Mouse (Mus musculus) kidney, embryonic 15.5 days (tissue): ENCODE results near the gene 2310030G06Rik. TPM values are rescaled to one million over a fixed set of nuclear protein-coding genes. Genes with fewer than 3 reads are reported as not detected.
A peak's percentile ranks its signal among the peaks of the same experiment; 100 is the strongest.

Source experiments
- ATAC-seq: fragments of 200-750 bp; cut with Nextera tagmentation; replicated peaks from 2 replicates; pipeline ENCODE4 v1.8.0; 2017; ENCODE audit warnings: moderate TSS enrichment; ENCODE audit not compliant: low FRiP score
- H3K27ac ChIP-seq: fragments of 300-500 bp; sonication (generic); 2 replicates; pipeline ENCODE4 v1.5.1; 2015; ENCODE audit warnings: mild to moderate bottlenecking, inconsistent platforms
- H3K27me3 ChIP-seq: fragments of 300-500 bp; sonication (generic); 2 replicates; pipeline ENCODE4 v1.6.1; 2015; ENCODE audit warnings: inconsistent platforms
- H3K36me3 ChIP-seq: fragments of 300-500 bp; sonication (generic); 2 replicates; pipeline ENCODE4 v1.6.1; 2015; ENCODE audit warnings: inconsistent platforms
- H3K4me1 ChIP-seq: fragments of 300-500 bp; sonication (generic); 2 replicates; pipeline ENCODE4 v1.6.1; 2015; ENCODE audit warnings: inconsistent platforms
- H3K4me2 ChIP-seq: fragments of 300-500 bp; sonication (generic); 2 replicates; pipeline ENCODE4 v1.6.1; 2015; ENCODE audit warnings: moderate library complexity, mild to moderate bottlenecking, inconsistent platforms
- H3K4me3 ChIP-seq: fragments of 300-500 bp; sonication (generic); replicated peaks from 2 replicates; pipeline ENCODE4 v1.5.1; 2015; ENCODE audit warnings: mild to moderate bottlenecking, inconsistent platforms
- H3K9ac ChIP-seq: fragments of 300-500 bp; sonication (generic); 2 replicates; pipeline ENCODE4 v1.6.1; 2015; ENCODE audit warnings: mild to moderate bottlenecking, inconsistent platforms
- H3K9me3 ChIP-seq: fragments of 300-500 bp; sonication (generic); replicated peaks from 2 replicates; pipeline ENCODE4 v1.6.1; 2016; ENCODE audit warnings: inconsistent platforms
- WGBS: fragments of 180-500 bp; shearing (Covaris S2); methylation state at CpG from one replicate; pipeline ENCODE4 v1.1.7; 2015; ENCODE audit warnings: mixed read lengths; 5-methylcytosine and 5-hydroxymethylcytosine counted together
- polyA plus RNA-seq: library from polyadenylated mRNA; unstranded; fragments of >200 nt; fragmentation: Nextera tagmentation; extraction: Ambion mirVana; gene quantifications from 2 replicates; pipeline ENCODE4 v1.2.1, GENCODE M21; 2015

The 2310030G06Rik gene
- polyA plus RNA-seq = 8.9 and 9.2 TPM in 2 replicates

GRCm38 (mm10) chr9:50746214-50746677 is at the start of gene 2310030G06Rik:
TSS of gene 2310030G06Rik (minus strand) at chr9:50746536.
- Histone ChIP-seq H3K9me3 (no peaks in the 10 kb centered on the region), H3K4me3 (peak within 1 kb of the TSS; percentile 54), H3K36me3 (no peaks in the 10 kb centered on the region), H3K9ac (peak within 1 kb of the TSS; percentile 60), H3K4me1 (0 out of 2 replicates have a peak, but pooled peaks cover 4% of the 10 kb centered on the region), H3K4me2 (peak within 1 kb of the TSS; percentile 77), H3K27me3 (no peaks in the 10 kb centered on the region), H3K27ac (peak within 1 kb of the TSS; percentile 89)
- ATAC-seq = peak; percentile 88
- 1% methylated on average over 19 of the region's 19 CpGs for WGBS

DNA sequence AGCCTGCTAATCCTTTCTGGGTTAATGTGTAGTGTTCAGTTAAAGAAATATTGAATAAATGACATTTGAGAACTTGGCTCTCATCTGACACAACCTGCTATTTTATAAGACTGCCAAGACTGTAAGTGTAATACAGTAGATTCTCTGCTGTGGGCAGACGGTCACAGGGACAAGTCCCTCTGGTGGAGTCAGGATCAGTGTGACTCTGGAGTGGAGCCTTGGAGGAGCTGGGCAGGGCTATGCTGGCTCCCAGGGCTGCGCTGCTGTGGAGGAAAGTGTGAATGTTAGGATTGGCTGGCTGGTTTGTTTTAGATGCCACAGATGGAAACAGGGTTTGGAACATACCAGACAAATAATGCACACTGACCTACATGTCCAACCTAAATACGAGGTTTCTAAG is 48.9 kb upstream of the 2310030G06Rik start:
- no peak for ATAC-seq
- Histone ChIP-seq H3K9ac (no peak overlapping the region), H3K4me1 (no peaks in the 10 kb centered on the region), H3K27ac (no peak overlapping the region), H3K4me3 (no peak overlapping the region), H3K27me3 (no peaks in the 10 kb centered on the region), H3K36me3 (peaks cover 69% of the 10 kb centered on the region), H3K4me2 (no peak overlapping the region), H3K9me3 (no peaks in the 10 kb centered on the region)
- 83% methylated on average over 3 of the region's 3 CpGs for WGBS

DNA sequence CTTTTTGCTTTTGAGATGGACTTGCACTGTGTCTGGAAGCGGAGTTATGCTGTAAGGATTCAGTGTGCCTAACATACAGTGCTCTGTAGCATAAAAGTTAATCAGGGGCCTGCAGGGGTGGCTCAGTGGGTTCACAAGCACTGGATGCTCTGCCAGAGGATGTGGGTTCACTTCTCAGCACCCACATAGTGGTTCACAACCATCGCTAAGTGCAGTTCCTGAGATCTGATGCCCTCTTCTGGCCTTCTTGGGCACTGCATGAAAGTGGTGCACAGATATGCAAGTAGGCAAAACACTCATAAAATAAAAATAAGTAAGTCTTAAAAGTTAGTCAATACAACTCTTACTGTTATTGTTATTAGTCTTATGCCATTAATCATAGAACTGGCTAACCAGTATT is 35.8 kb upstream of the 2310030G06Rik start:
- WGBS = 82% methylated on average over 2 of the region's 2 CpGs
- H3K27me3 ChIP-seq = no peaks in the 10 kb centered on the region
- no peaks in the 10 kb centered on the region for H3K4me1 ChIP-seq
- no peaks in the 10 kb centered on the region for H3K9me3 ChIP-seq
- no peak overlapping the region for H3K9ac ChIP-seq
- H3K27ac ChIP-seq = no peak overlapping the region
- H3K4me2 ChIP-seq = no peak overlapping the region
- no peak overlapping the region for H3K4me3 ChIP-seq
- no peak for ATAC-seq
- H3K36me3 ChIP-seq = peaks cover 91% of the 10 kb centered on the region

- Histone ChIP-seq H3K9me3 (no peaks in the 10 kb centered on the region), H3K4me3 (peak overlapping the region; percentile 94), H3K36me3 (peaks cover 44% of the 10 kb centered on the region), H3K4me2 (peak overlapping the region; percentile 90), H3K4me1 (peaks cover 19% of the 10 kb centered on the region), H3K27me3 (no peaks in the 10 kb centered on the region), H3K27ac (no peak overlapping the region), H3K9ac (peak overlapping the region; percentile 94)
- 55% methylated on average over 11 of the region's 11 CpGs for WGBS
- ATAC-seq = no peak
Measured at GRCm38 (mm10) chr9:50776162-50776760, 29.9 kb upstream of the 2310030G06Rik start.

DNA sequence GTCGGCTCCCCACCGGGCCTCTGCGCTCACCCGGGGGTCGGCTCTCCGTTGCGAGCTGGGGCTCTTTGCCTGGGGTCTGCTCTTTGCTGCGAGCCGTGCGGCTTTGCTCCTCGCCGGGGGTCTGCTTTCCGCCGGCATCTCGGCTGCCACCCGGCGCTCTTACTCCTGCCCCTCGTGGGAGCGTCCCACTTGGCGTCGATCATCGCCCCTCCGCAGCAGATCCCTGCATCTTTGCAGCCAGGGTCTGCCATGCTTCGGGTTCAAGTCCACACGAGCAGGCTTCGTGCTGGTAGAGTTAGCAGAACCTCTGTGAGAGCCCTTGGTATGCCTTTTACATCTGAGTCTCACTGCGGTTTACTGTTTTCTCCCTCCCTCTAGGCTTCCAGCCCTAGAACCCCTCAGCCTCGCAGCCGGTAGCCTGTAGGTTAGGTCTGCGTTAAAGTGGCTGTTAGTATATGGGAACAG is 29.4 kb upstream of the 2310030G06Rik start:
- H3K4me1 ChIP-seq = peaks cover 19% of the 10 kb centered on the region
- no peaks in the 10 kb centered on the region for H3K27me3 ChIP-seq
- no peaks in the 10 kb centered on the region for H3K9me3 ChIP-seq
- peak; percentile 41 for ATAC-seq
- peak overlapping the region; percentile 90 for H3K4me2 ChIP-seq
- peak overlapping the region; percentile 81 for H3K27ac ChIP-seq
- H3K36me3 ChIP-seq = peaks cover 39% of the 10 kb centered on the region
- peak overlapping the region; percentile 94 for H3K9ac ChIP-seq
- peak overlapping the region; percentile 94 for H3K4me3 ChIP-seq
- under 1% methylated on average over 30 of the region's 30 CpGs for WGBS

GRCm38 (mm10) chr9:50774991-50775612 is 28.8 kb upstream of the 2310030G06Rik start, which contains the start of the genes Alg9 and 1110032A03Rik:
TSS of gene Alg9 (plus strand) at chr9:50775019.
TSS of gene 1110032A03Rik (minus strand) at chr9:50775520.
- under 1% methylated on average over 36 of the region's 51 CpGs for WGBS
- Histone ChIP-seq H3K9me3 (no peaks in the 10 kb centered on the region), H3K9ac (peak within 1 kb of the TSS; percentile 94), H3K4me2 (peak within 1 kb of the TSS; percentile 90), H3K4me3 (peak within 1 kb of the TSS; percentile 94), H3K27ac (peak within 1 kb of the TSS; percentile 81), H3K36me3 (peaks cover 34% of the 10 kb centered on the region), H3K4me1 (peaks cover 19% of the 10 kb centered on the region), H3K27me3 (no peaks in the 10 kb centered on the region)
- ATAC-seq = peak; percentile 86

DNA sequence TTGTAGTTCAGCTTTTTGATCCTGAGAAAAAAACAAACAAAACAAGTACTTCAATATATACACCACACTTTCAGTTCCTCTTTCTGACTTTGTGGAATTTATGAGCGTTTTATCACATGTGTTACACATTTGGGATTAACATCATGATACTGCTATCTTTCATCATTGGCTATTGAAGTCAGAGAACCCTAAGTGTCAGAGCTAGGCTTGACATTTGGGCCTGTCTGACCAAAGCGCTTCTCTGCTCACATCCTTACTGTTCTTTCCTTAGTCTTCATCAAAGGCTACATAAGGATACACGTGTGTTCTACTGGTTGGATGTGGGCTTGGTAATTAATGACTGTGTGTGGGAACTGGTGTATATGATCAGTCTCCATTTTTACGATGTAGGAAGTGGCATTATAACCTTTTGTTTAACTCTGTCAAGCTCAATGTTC is 27.7 kb upstream of the 2310030G06Rik start:
- no peak for ATAC-seq
- Histone ChIP-seq H3K27me3 (no peaks in the 10 kb centered on the region), H3K4me3 (peak overlapping the region; percentile 94), H3K36me3 (peaks cover 23% of the 10 kb centered on the region), H3K27ac (no peak overlapping the region), H3K9me3 (no peaks in the 10 kb centered on the region), H3K4me1 (peaks cover 26% of the 10 kb centered on the region), H3K9ac (peak overlapping the region; percentile 94; the same call in 1 of the 2 replicates), H3K4me2 (peak overlapping the region; percentile 90)
- WGBS = 56% methylated on average over 4 of the region's 4 CpGs

GRCm38 (mm10) chr9:50770011-50770410 is 23.7 kb upstream of the 2310030G06Rik start:
- Histone ChIP-seq H3K4me3 (no peak overlapping the region), H3K27ac (no peak overlapping the region), H3K4me1 (peaks cover 31% of the 10 kb centered on the region), H3K4me2 (no peak overlapping the region), H3K9ac (no peak overlapping the region), H3K9me3 (no peaks in the 10 kb centered on the region), H3K27me3 (no peaks in the 10 kb centered on the region), H3K36me3 (peaks cover 11% of the 10 kb centered on the region)
- 94% methylated on average over 2 of the region's 2 CpGs for WGBS
- no peak for ATAC-seq

DNA sequence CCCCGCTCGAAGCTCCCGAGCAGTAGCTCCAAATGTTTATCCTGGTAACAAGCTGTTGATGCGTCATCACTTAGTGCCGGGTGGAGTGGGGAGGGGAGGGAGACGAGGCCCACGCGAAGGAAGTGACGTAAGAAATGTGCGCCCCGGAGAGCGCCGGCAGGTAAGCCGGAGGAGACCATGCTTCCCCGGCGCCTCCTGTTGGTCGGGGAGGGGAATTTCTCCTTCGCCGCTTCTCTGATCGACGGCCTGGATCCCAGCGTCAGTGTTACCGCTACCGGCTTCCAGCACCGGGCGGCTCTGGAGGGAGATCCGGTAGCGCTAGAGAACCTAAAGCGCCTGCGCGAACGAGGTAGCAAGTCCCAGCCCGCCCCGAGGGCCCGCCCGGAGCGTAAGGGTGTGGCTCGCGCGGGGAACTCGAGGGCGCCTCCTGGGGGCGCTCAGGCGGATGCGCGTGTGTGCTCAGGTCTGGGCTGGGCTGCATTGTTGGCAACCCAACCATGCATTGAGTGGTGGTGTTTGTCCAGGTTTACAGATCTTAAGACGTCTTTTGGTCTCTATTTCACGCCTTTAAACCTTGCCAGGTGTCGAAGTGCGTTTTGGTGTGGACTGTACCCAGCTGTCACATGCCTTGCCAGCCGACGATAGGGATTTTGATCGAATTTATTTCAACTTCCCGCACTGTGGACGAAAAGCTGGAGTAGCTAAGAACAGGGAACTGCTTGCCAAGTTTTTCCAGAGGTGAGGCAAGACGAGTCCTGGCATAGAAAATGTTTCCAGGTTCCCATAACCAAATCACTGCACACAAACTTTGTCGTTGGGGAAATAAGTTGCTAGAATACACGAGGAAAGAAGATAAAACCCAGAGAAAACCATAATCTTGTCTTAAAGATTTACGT is 22.0 kb upstream of the 2310030G06Rik start, which contains the start of gene Fdxacb1:
Fdxacb1 (plus strand) TSS at position 130 of the 896 bp plus-strand sequence.
- H3K4me3 ChIP-seq = peak within 1 kb of the TSS; percentile 60
- peaks cover 16% of the 10 kb centered on the region for H3K36me3 ChIP-seq
- H3K27ac ChIP-seq = peak within 1 kb of the TSS; percentile 95
- H3K27me3 ChIP-seq = no peaks in the 10 kb centered on the region
- WGBS = 3% methylated on average over 59 of the region's 59 CpGs
- H3K4me1 ChIP-seq = peaks cover 21% of the 10 kb centered on the region
- no peaks in the 10 kb centered on the region for H3K9me3 ChIP-seq
- H3K4me2 ChIP-seq = peak within 1 kb of the TSS; percentile 74
- ATAC-seq = peak; percentile 98
- H3K9ac ChIP-seq = peak within 1 kb of the TSS; percentile 51

DNA sequence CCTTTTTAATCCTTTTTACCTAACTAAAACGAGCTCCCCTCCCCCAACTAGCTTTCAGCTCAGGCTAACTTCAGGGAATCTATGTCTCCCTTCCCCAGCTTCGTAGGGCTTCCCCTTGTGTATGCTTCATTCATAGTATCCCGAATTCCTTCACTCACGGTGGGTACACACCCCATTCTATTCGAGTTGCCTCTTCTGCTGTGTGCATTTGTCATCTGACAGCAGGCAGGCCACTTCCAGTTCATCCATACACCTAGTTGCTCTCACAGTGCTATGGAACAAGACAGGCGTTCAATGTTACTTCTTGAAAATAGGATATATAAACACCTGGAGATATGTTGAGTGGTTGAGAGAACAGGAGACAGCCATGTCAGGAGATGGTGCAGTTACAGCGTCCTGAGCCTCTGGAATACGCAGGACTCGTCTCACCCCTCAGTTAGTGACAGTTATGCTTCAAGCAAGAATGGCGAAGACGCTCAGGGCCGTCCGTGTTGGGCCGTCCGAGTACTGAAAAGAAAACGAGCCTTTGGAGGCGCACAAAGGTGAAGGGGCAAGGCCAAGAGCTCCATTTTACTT is 21.3 kb upstream of the 2310030G06Rik start:
- H3K4me3 ChIP-seq = peak overlapping the region; percentile 60
- H3K27me3 ChIP-seq = no peaks in the 10 kb centered on the region
- H3K4me1 ChIP-seq = peaks cover 21% of the 10 kb centered on the region
- H3K36me3 ChIP-seq = peaks cover 16% of the 10 kb centered on the region
- ATAC-seq = no peak; the same call in 1 of the 2 replicates
- H3K9ac ChIP-seq = peak overlapping the region; percentile 51
- H3K9me3 ChIP-seq = no peaks in the 10 kb centered on the region
- peak overlapping the region; percentile 95 for H3K27ac ChIP-seq
- 7% methylated on average over 17 of the region's 17 CpGs for WGBS
- H3K4me2 ChIP-seq = peak overlapping the region; percentile 74

DNA sequence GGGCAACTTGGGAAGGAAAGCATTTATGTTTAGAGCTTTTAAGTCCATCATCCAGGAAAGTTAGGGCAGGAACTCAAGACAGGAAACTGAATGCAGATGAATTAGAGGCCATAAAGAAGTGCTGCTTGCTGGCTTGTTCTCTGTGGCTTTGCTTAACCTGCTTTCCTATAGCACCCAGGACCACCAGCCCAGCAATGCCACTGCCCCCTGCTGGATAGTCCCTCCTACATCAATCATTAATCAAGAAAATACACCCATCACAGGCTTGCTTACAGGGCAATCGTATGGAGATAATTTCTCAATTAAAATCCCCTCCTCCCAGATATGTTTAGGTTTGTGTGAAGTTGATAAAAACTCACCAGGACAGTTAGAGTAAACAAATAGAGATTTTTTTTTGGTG is 17.0 kb upstream of the 2310030G06Rik start:
- H3K4me2 ChIP-seq = no peak overlapping the region
- no peaks in the 10 kb centered on the region for H3K27me3 ChIP-seq
- peaks cover 10% of the 10 kb centered on the region for H3K4me1 ChIP-seq
- H3K9ac ChIP-seq = no peak overlapping the region
- no peak for ATAC-seq
- H3K36me3 ChIP-seq = 0 out of 2 replicates have a peak, but pooled peaks cover 5% of the 10 kb centered on the region
- no peak overlapping the region for H3K4me3 ChIP-seq
- 57% methylated on average over 1 of the region's 1 CpGs for WGBS
- no peak overlapping the region for H3K27ac ChIP-seq
- H3K9me3 ChIP-seq = no peaks in the 10 kb centered on the region
